Mouse (Mus musculus) midbrain, postnatal 0 days (tissue): ENCODE data around the gene Gm20388. TPM values are rescaled to one million over a fixed set of nuclear protein-coding genes. Genes with fewer than 3 reads are reported as not detected.

Experiments used
- ATAC-seq: fragments of 200-750 bp; cut with Nextera tagmentation; 2 replicates; pipeline ENCODE4 v1.8.0; 2017; ENCODE audit warnings: moderate number of reproducible peaks, mild to moderate bottlenecking, moderate TSS enrichment, moderate library complexity; ENCODE audit not compliant: low FRiP score
- DNase-seq: peaks from one replicate; pipeline ENCODE4 v3.0.0-alpha.2; 2015; ENCODE audit warnings: low spot score
- H3K27ac ChIP-seq: fragments of 300-500 bp; sonication (generic); 2 replicates; pipeline ENCODE4 v1.5.1; 2014; ENCODE audit warnings: low read depth, mild to moderate bottlenecking, low read length, mixed read lengths
- H3K27me3 ChIP-seq: fragments of 300-500 bp; sonication (generic); 2 replicates; pipeline ENCODE4 v1.6.1; 2014; ENCODE audit warnings: low read length, control low read depth, mixed read lengths; ENCODE audit not compliant: insufficient read depth
- H3K36me3 ChIP-seq: fragments of 300-500 bp; sonication (generic); 2 replicates; pipeline ENCODE4 v1.6.1; 2014; ENCODE audit warnings: low read length, control low read depth, mixed read lengths; ENCODE audit not compliant: insufficient read depth
- H3K4me1 ChIP-seq: fragments of 300-500 bp; sonication (generic); 2 replicates; pipeline ENCODE4 v1.6.1; 2014; ENCODE audit warnings: mild to moderate bottlenecking, control low read depth, antibody characterized with exemption, low read length, mixed read lengths; ENCODE audit not compliant: insufficient read depth
- H3K4me2 ChIP-seq: fragments of 300-500 bp; sonication (generic); 2 replicates; pipeline ENCODE4 v1.6.1; 2014; ENCODE audit warnings: low read depth, mild to moderate bottlenecking, low read length, mixed read lengths; ENCODE audit not compliant: poor library complexity, severe bottlenecking
- H3K4me3 ChIP-seq: fragments of 300-500 bp; sonication (generic); 2 replicates; pipeline ENCODE4 v1.5.1; 2014; ENCODE audit warnings: low read depth, mild to moderate bottlenecking, low read length, moderate library complexity
- H3K9ac ChIP-seq: fragments of 300-500 bp; sonication (generic); replicated peaks from 2 replicates; pipeline ENCODE4 v1.6.1; 2014; ENCODE audit warnings: mild to moderate bottlenecking, low read length, moderate library complexity, mixed read lengths; ENCODE audit not compliant: poor library complexity, severe bottlenecking
- H3K9me3 ChIP-seq: fragments of 300-500 bp; sonication (generic); 2 replicates; pipeline ENCODE4 v1.6.1; 2016; ENCODE audit warnings: low read length, control low read depth
- CTCF ChIP-seq: IDR thresholded peaks from 2 replicates; pipeline ENCODE4 v1.5.1; 2016; ENCODE audit warnings: antibody characterized with exemption, mild to moderate bottlenecking
- WGBS: fragments of 180-500 bp; shearing (Covaris S2); extraction: QIAGEN DNeasy Blood & Tissue Kit; methylation state at CpG from one replicate; pipeline ENCODE4 v1.1.7; 2014; 5-methylcytosine and 5-hydroxymethylcytosine counted together
- polyA plus RNA-seq: library from polyadenylated mRNA; unstranded; fragments of >200 nt; fragmentation: Nextera tagmentation; extraction: Ambion mirVana; gene quantifications from 2 replicates; pipeline ENCODE4 v1.2.1, GENCODE M21; 2015
- total RNA-seq: library from RNA; depleted of rRNA; stranded (reverse); fragments of >200 nt; gene quantifications from 2 replicates; pipeline ENCODE4 v1.2.3, GENCODE M21; 2014

Gene Gm20388
- total and polyA plus RNA-seq, 2 experiments from 2014 or later: 74.2 TPM; not detected in 1

DNA sequence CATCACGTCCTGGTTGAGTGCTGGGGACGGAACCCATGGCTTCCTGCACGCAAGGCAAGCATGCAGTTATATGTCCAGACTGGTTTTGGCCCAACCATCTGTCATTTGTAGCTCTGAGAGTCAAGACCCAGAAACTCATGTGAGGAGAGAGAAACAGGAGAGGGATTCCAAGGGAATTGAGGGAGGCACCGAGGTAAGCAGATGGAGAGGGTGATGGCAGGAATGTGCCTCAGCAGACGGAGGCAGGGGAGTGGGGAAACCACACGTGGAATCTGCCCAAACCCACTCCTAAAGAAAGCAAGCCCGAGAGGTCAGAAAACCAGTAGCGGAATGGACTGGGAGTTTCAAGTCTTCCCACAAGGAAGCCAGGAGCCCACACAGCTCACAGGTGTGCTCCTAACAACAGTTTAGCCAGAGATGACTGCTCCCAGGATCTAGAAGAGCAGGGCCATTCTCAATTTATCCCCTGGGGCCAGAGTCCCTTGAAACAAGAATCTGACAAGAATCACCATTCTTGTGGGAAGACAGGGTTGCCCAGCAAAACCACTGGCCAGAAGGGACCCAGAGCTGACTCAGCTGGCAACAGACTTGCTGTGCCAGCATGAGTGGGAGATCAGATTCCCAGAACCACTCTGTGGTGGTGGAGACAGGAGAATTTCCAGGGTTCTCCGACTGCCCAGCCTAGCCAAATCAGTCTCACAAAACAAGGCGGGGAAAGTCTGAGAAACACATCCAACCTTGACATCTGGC lies 1772.6 kb downstream of the Gm20388 start:
- 79% methylated on average over 10 of the region's 10 CpGs for WGBS
- ATAC-seq (no peak), DNase-seq (no peak)
- Histone ChIP-seq H3K9ac (no peak overlapping the region), H3K27ac (no peak overlapping the region), H3K36me3 (no peaks in the 10 kb centered on the region), H3K4me1 (peaks cover 4% of the 10 kb centered on the region; the same call in 1 of the 2 replicates), H3K27me3 (no peaks in the 10 kb centered on the region), H3K4me3 (no peak overlapping the region), H3K9me3 (no peaks in the 10 kb centered on the region), H3K4me2 (no peak overlapping the region)
- TF ChIP-seq CTCF: no peak

DNA sequence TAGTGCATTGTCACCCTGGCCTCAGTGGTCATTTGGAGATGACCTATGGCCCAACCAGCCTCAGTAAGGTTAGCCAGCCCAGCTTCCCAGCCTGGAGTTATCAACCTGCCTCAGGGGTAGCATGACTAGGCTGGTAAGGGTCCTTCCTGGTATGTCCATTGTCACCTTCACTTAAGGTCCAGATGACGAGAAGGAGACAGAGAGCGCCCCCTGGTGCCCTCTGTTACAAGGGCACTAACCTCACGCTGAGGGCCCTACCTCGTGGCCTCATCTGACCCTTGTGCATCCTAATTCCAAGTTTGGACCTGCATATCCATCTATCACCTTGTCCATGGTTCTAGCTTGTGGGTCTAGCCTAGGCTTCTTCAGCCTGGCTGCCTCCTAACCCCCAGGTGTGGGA lies 1774.8 kb downstream of the Gm20388 start:
- DNase-seq (no peak), ATAC-seq (no peak)
- no peak overlapping the region for H3K9ac ChIP-seq
- H3K9me3 ChIP-seq: no peaks in the 10 kb centered on the region
- H3K4me2 ChIP-seq: no peak overlapping the region
- no peaks in the 10 kb centered on the region for H3K36me3 ChIP-seq
- peak; percentile 62 for TF ChIP-seq CTCF
- H3K4me3 ChIP-seq: no peak overlapping the region
- H3K27me3 ChIP-seq: no peaks in the 10 kb centered on the region
- H3K27ac ChIP-seq: no peak overlapping the region
- H3K4me1 ChIP-seq: peaks cover 7% of the 10 kb centered on the region; the same call in 1 of the 2 replicates
- WGBS: 30% methylated on average over 4 of the region's 4 CpGs

DNA sequence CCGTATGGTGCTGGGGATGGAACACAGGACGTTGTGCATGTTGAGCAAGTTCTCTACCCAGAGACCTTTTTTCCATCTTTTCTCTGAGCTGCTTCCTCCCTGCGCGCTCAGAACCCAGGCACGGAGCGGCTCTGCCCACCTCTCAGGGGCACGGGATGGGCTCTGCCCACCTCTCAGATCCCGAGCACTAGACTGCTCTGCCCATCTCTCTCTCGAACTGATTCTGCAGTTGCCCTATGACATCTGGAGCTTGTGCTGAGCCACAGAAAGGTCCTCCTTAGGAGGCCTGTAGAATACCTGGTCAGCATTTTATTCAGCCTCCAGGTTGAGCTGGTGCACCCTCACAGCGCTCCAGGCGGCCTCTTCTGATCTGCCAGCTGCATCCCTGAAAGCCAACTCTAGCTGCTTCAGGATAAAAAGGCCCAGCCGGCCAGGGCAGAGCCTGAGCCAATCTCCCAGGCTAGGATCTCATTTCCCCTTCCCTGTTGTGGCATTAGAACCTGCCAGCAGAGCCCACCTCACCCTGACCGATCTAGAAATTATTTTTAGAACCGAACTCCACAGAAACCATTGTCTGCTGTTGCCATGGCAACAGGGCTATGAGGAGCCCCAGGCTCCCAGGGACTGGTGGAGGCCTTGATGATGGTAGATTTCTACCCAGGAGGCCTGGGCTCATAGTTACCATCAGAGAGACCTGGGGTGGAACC lies 1777.0 kb downstream of the Gm20388 start:
- H3K36me3 ChIP-seq: no peaks in the 10 kb centered on the region
- H3K9ac ChIP-seq: peak overlapping the region; percentile 33; the same call in 1 of the 2 replicates
- DNase-seq (peak; percentile 91), ATAC-seq (peak; percentile 80)
- peak; percentile 16; the same call in 1 of the 2 replicates for TF ChIP-seq CTCF
- H3K4me3 ChIP-seq: no peak overlapping the region
- no peak overlapping the region for H3K4me2 ChIP-seq
- H3K27me3 ChIP-seq: no peaks in the 10 kb centered on the region
- whole genome bisulfite sequencing: 46% methylated on average over 14 of the region's 14 CpGs
- peak overlapping the region; percentile 91 for H3K27ac ChIP-seq
- H3K4me1 ChIP-seq: peaks cover 7% of the 10 kb centered on the region; the same call in 1 of the 2 replicates
- H3K9me3 ChIP-seq: no peaks in the 10 kb centered on the region

DNA sequence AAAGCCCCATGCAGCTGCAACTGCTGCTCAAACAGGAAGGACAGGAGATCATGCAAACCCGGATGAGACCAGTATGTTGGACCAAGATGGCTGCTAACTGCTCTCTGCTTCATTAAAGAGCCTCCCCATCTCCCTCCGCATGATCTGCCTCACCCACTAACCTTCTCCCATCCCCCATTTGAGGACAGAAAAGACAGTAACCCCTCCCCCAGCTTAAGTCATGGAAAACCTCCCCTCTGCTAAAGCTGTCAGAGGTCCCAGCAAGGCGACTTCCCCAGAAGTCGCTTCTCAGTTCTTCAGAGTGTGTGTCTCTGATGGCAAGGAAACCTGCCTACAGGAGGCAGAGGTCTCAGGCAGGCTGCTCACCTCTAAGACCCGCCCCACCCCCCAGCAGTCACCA lies 1777.9 kb downstream of the Gm20388 start:
- no peak overlapping the region for H3K9ac ChIP-seq
- no peak for TF ChIP-seq CTCF
- H3K4me3 ChIP-seq: no peak overlapping the region
- ATAC-seq (no peak), DNase-seq (no peak)
- H3K36me3 ChIP-seq: no peaks in the 10 kb centered on the region
- H3K27me3 ChIP-seq: no peaks in the 10 kb centered on the region
- no peak overlapping the region for H3K4me2 ChIP-seq
- peaks cover 7% of the 10 kb centered on the region; the same call in 1 of the 2 replicates for H3K4me1 ChIP-seq
- 45% methylated on average over 5 of the region's 5 CpGs for WGBS
- H3K9me3 ChIP-seq: no peaks in the 10 kb centered on the region
- H3K27ac ChIP-seq: peak overlapping the region; percentile 91

DNA sequence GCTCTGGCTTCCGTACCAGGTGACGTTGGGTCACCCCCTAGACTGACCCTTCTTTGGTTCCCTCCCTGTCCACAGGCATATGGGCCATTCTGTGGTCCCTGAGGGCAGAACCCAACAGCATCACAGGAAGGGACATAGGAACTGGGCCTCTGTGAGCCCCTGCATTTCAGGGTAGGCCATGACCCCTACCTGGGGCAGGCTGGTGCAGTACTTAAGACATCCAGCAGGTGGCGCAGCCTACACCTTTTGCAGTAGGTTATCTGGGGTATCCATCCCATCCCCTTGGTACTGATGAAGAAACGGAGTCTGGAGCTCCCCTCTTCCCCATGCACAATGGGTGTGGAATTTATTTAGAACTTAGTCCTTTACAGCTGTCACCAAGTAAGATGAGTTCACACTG lies 1783.8 kb downstream of the Gm20388 start:
- Histone ChIP-seq H3K4me1 (peaks cover 13% of the 10 kb centered on the region; the same call in 1 of the 2 replicates), H3K4me3 (no peak overlapping the region), H3K4me2 (no peak overlapping the region), H3K27ac (no peak overlapping the region), H3K9me3 (no peaks in the 10 kb centered on the region), H3K36me3 (no peaks in the 10 kb centered on the region), H3K9ac (no peak overlapping the region), H3K27me3 (no peaks in the 10 kb centered on the region)
- no peak for ATAC-seq
- 54% methylated on average over 4 of the region's 4 CpGs for WGBS
- DNase-seq: no peak
- peak; percentile 78 for TF ChIP-seq CTCF
